Mouse (Mus musculus): ENCODE measurements around the gene Pex1.
"Not testable (repeated sequence)": the region's sequence is repeated elsewhere in the genome, so short reads cannot be mapped to it uniquely, and the experiment has no call there.

Pex1 gene

GRCm38 (mm10) chr5:3595693-3596398, at the start of gene Pex1:
Pex1 (plus strand) TSS chr5:3596066.
- peak; percentile 96 for DNase-seq (ENCODE audit: low read depth)

- DNase-seq (ENCODE audit: low read depth) = no peak
Measured at GRCm38 (mm10) chr5:3546226-3546625, 49.6 kb upstream of the Pex1 start.

GRCm38 (mm10) chr5:3551481-3551880, 44.4 kb upstream of the Pex1 start:
- DNase-seq (ENCODE audit: low read depth) = no peak

- DNase-seq (ENCODE audit: low read depth) = no peak
Measured at GRCm38 (mm10) chr5:3554198-3554597, 41.7 kb upstream of the Pex1 start.

- no peak for DNase-seq (ENCODE audit: low read depth)
Measured at GRCm38 (mm10) chr5:3571266-3571665, 24.6 kb upstream of the Pex1 start, which contains the start of gene 1700109H08Rik. 1700109H08Rik (plus strand) TSS chr5:3571566.

GRCm38 (mm10) chr5:3574825-3575224, 21.0 kb upstream of the Pex1 start:
- no peak for DNase-seq (ENCODE audit: low read depth)

GRCm38 (mm10) chr5:3577939-3578338, 17.9 kb upstream of the Pex1 start:
- DNase-seq (ENCODE audit: low read depth) = no peak

- no peak for DNase-seq (ENCODE audit: low read depth)
Measured at GRCm38 (mm10) chr5:3579066-3579465, 16.8 kb upstream of the Pex1 start.

- peak; percentile 42 for DNase-seq (ENCODE audit: low read depth)
Measured at GRCm38 (mm10) chr5:3596399-3596766, 517 bp downstream of the Pex1 start, which contains the start of gene Rbm48. Rbm48 (minus strand) TSS chr5:3596585.

GRCm38 (mm10) chr5:3597171-3597570, 1.3 kb downstream of the Pex1 start:
- no peak for DNase-seq (ENCODE audit: low read depth)

GRCm38 (mm10) chr5:3598766-3599165, 2.9 kb downstream of the Pex1 start:
- no peak for DNase-seq (ENCODE audit: low read depth)

- DNase-seq (ENCODE audit: low read depth) = no peak
Measured at GRCm38 (mm10) chr5:3600298-3600697, 4.4 kb downstream of the Pex1 start.

GRCm38 (mm10) chr5:3600790-3601189, 4.9 kb downstream of the Pex1 start:
- no peak for DNase-seq (ENCODE audit: low read depth)

GRCm38 (mm10) chr5:3607114-3607513, 11.2 kb downstream of the Pex1 start:
- no peak for DNase-seq (ENCODE audit: low read depth)

GRCm38 (mm10) chr5:3609241-3609640, 13.4 kb downstream of the Pex1 start:
- DNase-seq (ENCODE audit: low read depth) = no peak

GRCm38 (mm10) chr5:3611835-3612234, 16.0 kb downstream of the Pex1 start:
- DNase-seq (ENCODE audit: low read depth) = not testable (repeated sequence)

- DNase-seq (ENCODE audit: low read depth) = no peak
Measured at GRCm38 (mm10) chr5:3620486-3620885, 24.6 kb downstream of the Pex1 start.

GRCm38 (mm10) chr5:3630055-3630454, 34.2 kb downstream of the Pex1 start:
- DNase-seq (ENCODE audit: low read depth) = no peak

- DNase-seq (ENCODE audit: low read depth) = no peak
Measured at GRCm38 (mm10) chr5:3631512-3632271, 35.8 kb downstream of the Pex1 start.

- no peak for DNase-seq (ENCODE audit: low read depth)
Measured at GRCm38 (mm10) chr5:3632285-3632684, 36.4 kb downstream of the Pex1 start.

- no peak for DNase-seq (ENCODE audit: low read depth)
Measured at GRCm38 (mm10) chr5:3633315-3633714, 37.4 kb downstream of the Pex1 start.

GRCm38 (mm10) chr5:3633951-3634350, 38.1 kb downstream of the Pex1 start:
- no peak for DNase-seq (ENCODE audit: low read depth)

- DNase-seq (ENCODE audit: low read depth) = no peak
Measured at GRCm38 (mm10) chr5:3635286-3635685, 39.4 kb downstream of the Pex1 start.

Data from c-Kit-positive CD71-positive TER-119-negative erythroid progenitor cells, embryonic 14.5 days (primary cell).